Mouse (Mus musculus) layer of hippocampus, adult 2 months (tissue): ENCODE results near the gene Aldh1a2. TPM values are rescaled to one million over a fixed set of nuclear protein-coding genes. Genes with fewer than 3 reads are reported as not detected.

ENCODE experiments used
- DNase-seq, 2 experiments: peaks; one replicate each; pipeline ENCODE4 v3.0.0; 2022; ENCODE audit warnings: low spot score in 2 of 2
- H3K27ac ChIP-seq: fragments of 200-600 bp; 2 replicates; pipeline ENCODE4 v1.8.1; 2022
- H3K4me3 ChIP-seq: fragments of 200-600 bp; 2 replicates; pipeline ENCODE4 v1.8.1; 2022; ENCODE audit warnings: mild to moderate bottlenecking
- CTCF ChIP-seq: fragments of 200-600 bp; conservative IDR thresholded peaks from 2 replicates; pipeline ENCODE4 v1.8.1; 2022; ENCODE audit warnings: antibody characterized with exemption, mild to moderate bottlenecking, moderate library complexity
- long read RNA-seq, 2 experiments: library from polyadenylated mRNA; stranded (forward); transcript quantifications; one replicate each; pipeline ENCODE4 v2.0.0; 2021; ENCODE audit warnings: borderline mapping rate in 2 of 2
- total RNA-seq, 2 experiments: library from RNA; stranded (reverse); gene quantifications; 2 replicates each; pipeline ENCODE4 v1.2.3; 2021

The Aldh1a2 gene
- 1 to 10 TPM; 4.7 to 6.5 TPM for total RNA-seq
- long read RNA-seq, experiment 1, partial matches to known transcripts = 1 of 1 reads
- long read RNA-seq, experiment 1, other reads (novel, unspliced or antisense) = 0 of 1 reads
- long read RNA-seq, experiment 2 = 0 reads

DNA sequence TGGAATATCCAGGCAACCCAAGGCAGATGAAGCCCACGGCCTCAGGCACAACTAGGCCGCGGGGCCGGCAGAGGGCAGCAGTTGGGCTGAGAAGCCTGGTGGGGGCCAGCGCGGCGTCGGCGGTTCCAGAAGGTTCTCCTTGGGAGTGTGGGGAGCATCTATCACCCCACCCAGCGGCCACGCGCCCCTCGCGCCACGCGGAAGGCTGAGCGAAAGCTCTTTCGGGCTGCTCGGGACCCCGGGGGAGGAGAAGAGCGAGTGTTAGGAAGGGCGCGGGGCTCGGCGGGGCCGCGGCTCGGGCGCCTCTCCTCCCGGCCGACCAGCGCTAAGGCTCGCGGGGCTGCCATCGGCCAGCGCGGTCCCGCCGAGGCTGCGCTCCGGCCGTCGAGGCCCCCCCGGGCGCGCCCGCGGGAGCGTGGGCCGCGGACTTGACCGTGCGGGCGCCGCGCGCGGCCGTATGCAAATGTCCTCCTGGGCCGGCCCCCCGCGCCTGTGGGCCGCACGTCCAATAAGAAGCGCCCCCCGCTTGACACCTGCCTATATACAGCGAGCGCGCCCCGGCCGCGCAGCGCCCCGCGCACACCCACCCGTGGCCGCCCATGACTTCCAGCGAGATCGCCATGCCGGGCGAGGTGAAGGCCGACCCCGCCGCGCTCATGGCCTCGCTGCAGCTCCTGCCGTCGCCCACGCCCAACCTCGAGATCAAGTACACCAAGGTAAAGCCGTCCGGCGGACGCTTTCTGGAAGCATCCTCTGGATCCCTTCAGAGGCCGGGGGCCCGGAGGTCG, at the start of gene Aldh1a2:
Aldh1a2 (plus strand) TSS at position 542 of the 788 bp plus-strand sequence.
- H3K4me3 ChIP-seq = peak within 1 kb of the TSS; percentile 27

DNA sequence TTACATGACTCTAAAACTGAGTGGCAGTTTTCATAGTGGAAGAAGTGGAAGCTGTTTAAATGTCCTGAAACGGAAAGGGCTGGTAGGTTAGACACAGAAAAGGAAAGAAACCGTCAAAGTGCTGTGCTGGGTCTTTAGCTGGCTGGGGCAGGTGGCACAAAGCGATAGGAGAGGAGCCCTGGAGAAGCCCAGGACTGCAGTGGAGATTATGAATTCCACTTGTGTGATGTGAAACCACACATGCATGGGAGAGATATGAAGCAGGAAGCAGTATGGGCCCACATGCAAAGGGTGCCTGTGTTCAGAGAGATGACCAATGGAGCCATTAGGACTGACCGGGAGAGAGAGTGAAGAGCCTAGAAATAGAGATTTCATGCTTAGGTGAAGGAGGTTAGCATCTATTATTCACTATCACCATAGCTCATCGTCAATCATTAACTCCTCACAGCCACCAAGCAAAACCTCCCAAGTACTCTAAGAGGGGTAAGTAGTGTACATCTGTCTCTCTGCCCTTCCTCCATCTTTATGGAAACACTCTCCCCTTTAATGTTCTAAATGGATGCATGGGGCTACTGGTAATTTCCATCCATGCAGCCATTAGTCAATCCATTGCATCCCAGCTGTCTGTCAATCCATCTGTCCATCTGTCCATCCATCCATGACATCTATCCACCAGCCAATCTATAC, 49.4 kb upstream of the Aldh1a2 start:
- H3K4me3 ChIP-seq = no peak overlapping the region
- TF ChIP-seq CTCF = no peak
- no peak for DNase-seq

More for the DNA sequence above, at the start of gene Aldh1a2:
- H3K27ac ChIP-seq = no peak within 1 kb of the TSS
- TF ChIP-seq CTCF = peak; percentile 71
- peak in 1 of 2 experiments; percentile 15 for DNase-seq

DNA sequence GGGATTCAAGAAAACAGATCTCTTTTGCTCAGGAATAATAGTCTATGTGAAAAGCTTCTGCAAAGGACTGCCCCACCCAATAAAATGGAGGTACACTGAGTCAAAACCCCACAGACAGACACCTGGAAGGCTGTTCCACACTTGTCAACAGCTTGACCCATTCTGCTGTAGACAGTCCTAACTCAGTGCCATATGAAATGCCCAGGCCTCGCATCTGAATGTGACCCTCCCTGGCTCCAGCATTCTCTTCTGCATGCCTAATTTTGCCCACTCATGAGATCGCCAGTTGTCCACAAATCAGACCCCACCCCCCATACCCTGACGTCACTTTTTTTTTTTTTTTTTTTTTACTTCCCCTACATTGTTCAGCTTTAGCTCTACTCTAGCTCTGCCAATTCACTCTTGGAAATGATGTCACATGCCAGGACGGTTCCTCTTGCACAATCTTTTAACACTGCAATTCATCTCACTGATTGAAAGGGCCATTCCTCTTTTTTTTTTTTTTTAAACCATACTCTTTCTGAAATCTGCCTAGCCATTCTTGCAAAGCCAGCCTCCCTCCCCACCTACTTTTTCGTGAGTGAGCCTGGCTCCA, 48.6 kb upstream of the Aldh1a2 start:
- Histone ChIP-seq H3K27ac (peak overlapping the region; percentile 64; the same call in 1 of the 2 replicates), H3K4me3 (no peak overlapping the region)
- TF ChIP-seq CTCF = no peak
- DNase-seq = no peak

More for the DNA sequence above, 49.4 kb upstream of the Aldh1a2 start:
- no peak overlapping the region for H3K27ac ChIP-seq

DNA sequence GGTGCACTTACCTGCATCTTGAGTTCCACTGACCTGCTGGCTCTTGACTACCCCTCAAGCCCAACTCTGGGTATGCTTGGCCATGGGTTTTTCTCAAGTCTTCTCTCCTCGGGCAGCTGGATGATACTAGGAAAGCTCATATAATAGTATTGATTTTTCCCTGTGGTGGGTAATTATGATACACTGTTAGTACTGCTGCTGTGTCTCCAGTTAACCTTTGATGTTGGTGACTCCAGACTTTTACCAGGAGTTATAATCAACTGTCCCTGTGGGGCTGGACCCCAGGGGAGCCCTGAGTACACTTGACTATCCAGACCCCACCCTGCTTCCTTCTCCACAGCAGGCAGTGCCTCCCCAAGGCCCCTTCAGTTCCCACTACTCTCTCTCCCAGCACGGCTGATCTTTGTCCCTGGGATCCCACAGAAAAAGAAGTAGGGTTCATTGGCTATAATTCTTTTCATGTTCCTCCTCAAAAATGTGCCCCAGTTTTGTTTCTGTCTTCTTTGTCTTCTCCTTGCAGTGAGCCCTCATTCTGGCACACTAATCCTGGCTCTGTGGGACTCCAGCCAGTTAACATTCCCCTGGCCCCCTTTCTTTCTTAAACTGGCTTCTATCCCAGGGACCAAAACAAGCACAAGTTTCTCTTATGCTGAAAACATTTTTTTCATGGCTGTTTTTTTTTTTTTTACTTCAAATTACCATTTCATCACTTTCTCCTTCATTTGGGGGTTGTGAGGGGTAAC, 47.9 kb upstream of the Aldh1a2 start:
- TF ChIP-seq CTCF = no peak
- peak; percentile 9 to 36 for DNase-seq
- Histone ChIP-seq H3K4me3 (no peak overlapping the region), H3K27ac (peak overlapping the region; percentile 64)

DNA sequence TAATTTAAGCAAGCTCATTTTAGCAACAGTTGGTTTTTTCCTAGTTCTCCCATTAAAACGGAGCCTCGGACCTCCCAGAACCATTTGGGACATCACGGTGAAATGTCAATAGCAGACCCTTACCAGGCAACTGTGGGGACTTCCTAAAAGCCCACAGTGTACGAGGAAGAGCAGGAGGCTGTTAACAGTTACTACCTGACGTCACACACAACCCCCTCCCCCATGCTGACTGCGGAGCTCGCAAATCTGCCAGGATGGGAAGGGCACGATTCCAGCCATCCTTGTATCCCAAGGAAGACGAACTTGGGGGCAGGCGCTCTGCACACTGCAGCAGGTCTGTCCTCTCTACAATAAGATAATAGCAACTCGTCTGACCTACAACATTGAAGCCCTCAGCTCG, 47.1 kb upstream of the Aldh1a2 start, which contains the start of gene Aqp9:
Aqp9 (minus strand) TSS at position 172 of the 400 bp plus-strand sequence.
- H3K4me3 ChIP-seq = no peak within 1 kb of the TSS
- TF ChIP-seq CTCF = no peak
- no peak for DNase-seq
- H3K27ac ChIP-seq = peak within 1 kb of the TSS; percentile 64

DNA sequence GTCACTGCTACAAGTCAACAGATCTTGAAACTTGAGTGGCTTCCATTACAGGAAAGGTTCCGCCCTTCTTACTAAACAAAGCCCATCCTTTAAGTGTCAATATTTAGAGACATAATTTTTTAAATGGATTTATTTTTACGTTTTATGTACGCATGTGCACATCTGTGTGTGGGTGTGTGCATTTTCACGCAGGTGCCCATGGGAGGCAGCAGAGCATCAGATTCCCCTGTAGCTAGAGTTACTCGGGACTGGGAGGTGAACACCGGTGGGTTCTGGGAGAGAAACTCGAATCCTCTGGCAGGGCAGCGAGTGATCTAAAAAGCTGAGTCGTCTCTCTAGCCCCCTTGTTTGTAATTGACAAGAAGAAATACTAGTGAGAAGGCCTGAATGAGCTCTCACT, 42.1 kb upstream of the Aldh1a2 start:
- TF ChIP-seq CTCF = no peak; the same call in 1 of the 2 replicates
- DNase-seq = no peak
- H3K4me3 ChIP-seq = no peak overlapping the region

DNA sequence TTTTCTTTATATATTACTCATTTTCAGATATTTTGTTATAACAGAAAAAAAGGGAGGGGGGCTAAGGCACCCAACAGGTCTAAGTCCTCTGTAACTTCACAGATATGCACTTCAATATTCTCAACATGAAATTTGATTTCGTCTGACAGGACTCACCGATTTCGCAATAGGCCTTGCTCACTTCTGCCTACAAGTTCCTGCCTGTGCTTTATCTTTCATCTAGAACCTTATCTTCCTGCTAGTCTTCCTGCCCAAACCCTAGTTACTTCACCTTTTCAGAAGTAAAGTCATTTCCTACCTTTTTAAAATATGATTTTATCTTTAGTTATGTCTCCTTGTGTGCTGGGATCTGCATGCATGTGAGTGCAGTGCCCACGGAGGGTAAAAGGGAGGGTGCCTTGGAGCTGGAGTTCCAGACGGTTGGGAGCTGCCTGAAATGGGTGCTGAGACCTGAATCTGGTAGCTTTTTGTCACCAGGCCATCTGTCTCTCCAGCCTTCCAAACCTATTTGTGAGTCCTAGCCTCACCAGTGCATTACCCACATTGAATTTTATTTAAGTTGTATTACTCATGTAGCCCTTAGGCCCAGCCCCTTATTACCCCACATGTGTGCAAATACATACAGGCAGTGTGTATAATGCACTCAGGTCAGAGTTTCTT, 41.1 kb upstream of the Aldh1a2 start:
- no peak for TF ChIP-seq CTCF
- no peak for DNase-seq

More for the DNA sequence above, 42.1 kb upstream of the Aldh1a2 start:
- no peak overlapping the region for H3K27ac ChIP-seq

DNA sequence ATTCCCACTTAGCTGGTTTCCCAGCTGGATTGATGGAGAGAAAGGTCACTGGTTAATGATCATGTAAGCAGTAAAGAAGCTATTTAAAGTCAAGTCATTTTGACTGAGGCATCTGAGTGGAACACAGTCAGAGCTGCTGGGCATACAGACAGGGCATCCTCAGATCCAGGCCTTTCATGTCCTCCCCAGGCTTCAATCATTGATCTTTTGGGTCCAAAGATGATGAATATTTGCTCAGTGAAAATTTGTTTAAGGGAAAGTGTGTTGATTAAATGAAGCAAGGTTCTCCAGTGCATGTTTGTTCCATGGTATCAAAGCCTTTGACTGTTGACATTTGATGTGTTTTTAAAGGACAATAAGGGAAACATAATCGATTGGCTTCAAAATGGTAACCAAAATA, 39.9 kb upstream of the Aldh1a2 start:
- no peak for DNase-seq
- Histone ChIP-seq H3K27ac (no peak overlapping the region), H3K4me3 (no peak overlapping the region)

More for the DNA sequence above, 41.1 kb upstream of the Aldh1a2 start:
- Histone ChIP-seq H3K27ac (no peak overlapping the region), H3K4me3 (no peak overlapping the region)

DNA sequence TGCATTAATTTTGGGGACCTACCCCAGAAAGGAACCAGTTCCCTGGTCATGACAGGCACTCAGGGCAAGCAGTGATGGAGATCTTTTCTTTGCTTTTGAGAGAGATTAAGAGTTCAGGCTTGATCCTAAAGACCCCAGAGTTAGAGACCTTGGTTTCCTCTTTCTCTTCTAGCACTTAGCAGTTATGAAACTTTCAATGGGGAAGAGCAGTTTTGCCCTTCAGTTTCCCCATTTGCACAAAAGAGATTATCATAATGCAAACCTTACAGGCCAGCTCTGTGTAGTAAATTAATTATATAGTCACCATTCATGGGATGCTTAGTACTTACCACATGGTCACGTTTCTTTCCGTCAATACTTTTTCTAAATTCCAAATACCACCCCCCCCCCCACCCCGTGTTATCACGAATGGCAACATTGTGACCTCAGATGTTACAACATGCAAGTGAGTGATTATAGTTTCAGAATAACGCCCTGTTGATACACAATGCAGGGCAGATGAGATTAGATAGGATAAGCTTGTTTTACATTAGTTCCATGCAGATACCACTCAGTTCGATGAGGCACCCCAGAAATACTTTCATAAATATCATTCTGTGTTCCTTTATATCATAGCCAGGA, 36.2 kb upstream of the Aldh1a2 start:
- no peak for TF ChIP-seq CTCF
- H3K27ac ChIP-seq = no peak overlapping the region

More for the DNA sequence above, 39.9 kb upstream of the Aldh1a2 start:
- no peak for TF ChIP-seq CTCF

DNA sequence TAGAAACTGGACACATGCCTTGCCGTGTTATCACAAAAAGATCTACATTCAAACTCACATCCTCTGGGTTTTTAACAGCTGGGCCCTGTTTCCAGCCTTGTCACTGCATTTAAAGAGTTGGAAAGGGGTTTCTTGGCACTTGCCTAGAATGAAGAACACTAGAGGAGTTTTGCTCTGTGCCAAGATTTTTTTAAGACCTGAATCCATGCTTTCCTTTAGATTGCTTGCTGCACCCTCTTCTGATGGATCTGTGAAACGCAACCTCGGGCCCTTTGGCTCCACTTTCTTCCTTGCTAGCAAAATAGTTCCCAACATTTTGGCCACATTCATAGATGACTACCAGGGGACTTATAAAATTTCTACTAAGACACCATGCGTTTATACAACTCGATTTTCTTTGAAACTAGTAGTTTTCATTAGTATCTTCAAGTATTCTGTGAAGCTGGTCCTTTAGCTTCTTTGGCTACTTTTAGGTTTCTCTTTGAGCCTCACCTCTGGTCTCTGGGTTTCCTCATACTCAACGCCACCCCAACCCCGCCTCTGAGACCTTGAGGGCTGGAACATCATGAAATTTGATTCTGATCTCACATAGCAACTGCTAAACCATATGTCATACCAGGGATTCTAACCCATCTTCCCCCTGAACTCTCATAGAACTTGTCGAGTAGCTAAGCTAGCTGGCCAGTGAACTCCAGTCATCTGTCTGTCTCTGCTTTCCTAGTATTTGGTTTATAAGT, 35.5 kb upstream of the Aldh1a2 start:
- peak in 1 of 2 experiments; percentile 2 for DNase-seq
- H3K27ac ChIP-seq = no peak overlapping the region
- peak; percentile 71 for TF ChIP-seq CTCF
- H3K4me3 ChIP-seq = no peak overlapping the region

More for the DNA sequence above, 36.2 kb upstream of the Aldh1a2 start:
- no peak overlapping the region for H3K4me3 ChIP-seq
- no peak for DNase-seq

DNA sequence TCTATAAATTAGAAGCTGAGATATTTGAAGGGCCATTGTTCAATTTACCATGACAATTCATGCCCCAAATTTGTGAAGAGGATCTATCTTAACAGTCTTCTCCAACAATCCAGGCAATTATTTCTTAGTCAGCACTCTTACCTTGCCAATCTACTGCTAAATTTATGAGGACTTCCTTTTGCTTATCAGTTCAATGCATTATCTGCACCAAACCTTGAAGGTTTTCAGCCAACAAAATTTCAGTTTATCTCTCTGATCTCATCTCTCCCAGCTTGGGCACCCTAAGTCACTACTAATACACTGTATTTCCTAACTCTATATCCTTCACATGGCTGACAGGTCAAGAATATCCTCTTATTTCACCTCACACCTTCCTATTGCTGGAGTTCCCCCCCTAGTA, 30.3 kb upstream of the Aldh1a2 start:
- no peak for TF ChIP-seq CTCF
- no peak overlapping the region for H3K4me3 ChIP-seq
- DNase-seq = no peak
- no peak overlapping the region for H3K27ac ChIP-seq
